Mouse (Mus musculus) C2C12 (cell line): ENCODE results near the gene Mpzl3. TPM values are rescaled to one million over a fixed set of nuclear protein-coding genes. Genes with fewer than 3 reads are reported as not detected.

Experiments
- H3K27me3 ChIP-seq: one replicate; pipeline ENCODE4 v1.6.1; 2011; ENCODE audit not compliant: control insufficient read depth, insufficient read depth, insufficient read length
- H3K36me3 ChIP-seq: one replicate; pipeline ENCODE4 v1.6.1; 2011; ENCODE audit not compliant: control insufficient read depth, insufficient read depth
- H3K4me3 ChIP-seq: one replicate; pipeline ENCODE4 v1.5.1; 2011; ENCODE audit warnings: mild to moderate bottlenecking, control low read depth; ENCODE audit not compliant: poor library complexity, insufficient read depth, severe bottlenecking
- H3K79me2 ChIP-seq: one replicate; pipeline ENCODE4 v1.6.1; 2011; ENCODE audit not compliant: control insufficient read depth, insufficient read depth
- H3K79me3 ChIP-seq: one replicate; pipeline ENCODE4 v1.6.1; 2011; ENCODE audit warnings: low read depth, control low read depth
- H3ac ChIP-seq: one replicate; pipeline ENCODE3; 2011; ENCODE audit warnings: low read depth; ENCODE audit not compliant: control insufficient read depth, insufficient read length
- CEBPB ChIP-seq: IDR thresholded peaks from one replicate; pipeline ENCODE4 v1.6.1; 2011; ENCODE audit warnings: low read depth, mild to moderate bottlenecking, control low read depth, moderate library complexity
- CTCF ChIP-seq: IDR thresholded peaks from one replicate; pipeline ENCODE4 v1.5.1; 2011; ENCODE audit not compliant: control insufficient read depth, insufficient read depth, insufficient read length
- FOSL1 ChIP-seq: IDR thresholded peaks from one replicate; pipeline ENCODE4 v1.8.0; 2011; ENCODE audit warnings: mild to moderate bottlenecking, low read length; ENCODE audit not compliant: poor library complexity, insufficient read depth, severe bottlenecking
- MAX ChIP-seq: IDR thresholded peaks from one replicate; pipeline ENCODE4 v1.6.1; 2011; ENCODE audit warnings: mild to moderate bottlenecking, control low read depth
- MYOD1 ChIP-seq: IDR thresholded peaks from one replicate; pipeline ENCODE4 v1.6.1; 2011; ENCODE audit warnings: low read depth; ENCODE audit not compliant: control insufficient read depth, insufficient read length
- MYOG ChIP-seq: IDR thresholded peaks from one replicate; pipeline ENCODE4 v1.6.1; 2011; ENCODE audit not compliant: control insufficient read depth, insufficient read length; ENCODE audit errors: extremely low read depth
- USF1 ChIP-seq: IDR thresholded peaks from one replicate; pipeline ENCODE4 v1.6.1; 2011; ENCODE audit warnings: low read depth, mild to moderate bottlenecking, control low read depth, moderate library complexity
- polyA plus RNA-seq: library from polyadenylated mRNA; unstranded; fragments of >200 nt; fragmentation: generic; extraction: Trizol; gene quantifications from one replicate; pipeline ENCODE4 v1.2.1, GENCODE M21; 2012; ENCODE audit warnings: missing spikeins

Mpzl3 gene
- polyA plus RNA-seq, 1 experiment: 0.35 TPM

- H3K36me3 ChIP-seq: no peaks in the 10 kb centered on the region
- H3K79me2 ChIP-seq: no peaks in the 10 kb centered on the region
Measured at GRCm38 (mm10) chr9:45095149-45095937, 40.4 kb downstream of the Mpzl3 start.

GRCm38 (mm10) chr9:45097877-45098276 is 42.9 kb downstream of the Mpzl3 start:
- H3K27me3 ChIP-seq: peaks cover 56% of the 10 kb centered on the region
- TF ChIP-seq MYOD1: no peak
- TF ChIP-seq FOSL1: no peak
- TF ChIP-seq CEBPB: no peak
- no peak for TF ChIP-seq MYOG
- TF ChIP-seq USF1: no peak
- TF ChIP-seq CTCF: no peak
- TF ChIP-seq MAX: no peak

More at GRCm38 (mm10) chr9:45095149-45095937, 40.4 kb downstream of the Mpzl3 start:
- no peak overlapping the region for H3ac ChIP-seq
- no peak overlapping the region for H3K4me3 ChIP-seq
- no peaks in the 10 kb centered on the region for H3K79me3 ChIP-seq
- no peak for TF ChIP-seq CEBPB
- no peak for TF ChIP-seq MYOG
- TF ChIP-seq MYOD1: no peak
- TF ChIP-seq MAX: no peak
- no peak for TF ChIP-seq FOSL1
- TF ChIP-seq USF1: no peak
- no peak for TF ChIP-seq CTCF
- peaks cover 62% of the 10 kb centered on the region for H3K27me3 ChIP-seq

GRCm38 (mm10) chr9:45098426-45098825 is 43.4 kb downstream of the Mpzl3 start:
- TF ChIP-seq MAX (no peak), MYOD1 (no peak), CTCF (no peak), FOSL1 (no peak), MYOG (no peak)
- Histone ChIP-seq H3ac (no peak overlapping the region), H3K36me3 (no peaks in the 10 kb centered on the region), H3K79me2 (no peaks in the 10 kb centered on the region), H3K79me3 (no peaks in the 10 kb centered on the region), H3K27me3 (peaks cover 57% of the 10 kb centered on the region), H3K4me3 (no peak overlapping the region)

More at GRCm38 (mm10) chr9:45097877-45098276, 42.9 kb downstream of the Mpzl3 start:
- Histone ChIP-seq H3K4me3 (no peak overlapping the region), H3ac (no peak overlapping the region), H3K36me3 (no peaks in the 10 kb centered on the region), H3K79me2 (no peaks in the 10 kb centered on the region), H3K79me3 (no peaks in the 10 kb centered on the region)

- H3K4me3 ChIP-seq: no peak overlapping the region
- H3K27me3 ChIP-seq: peaks cover 46% of the 10 kb centered on the region
- H3ac ChIP-seq: no peak overlapping the region
- no peaks in the 10 kb centered on the region for H3K79me2 ChIP-seq
- TF ChIP-seq CEBPB: no peak
- TF ChIP-seq USF1: no peak
- no peak for TF ChIP-seq MYOD1
- no peak for TF ChIP-seq MYOG
- TF ChIP-seq MAX: no peak
- TF ChIP-seq FOSL1: no peak
- no peak for TF ChIP-seq CTCF
- no peaks in the 10 kb centered on the region for H3K79me3 ChIP-seq
- no peaks in the 10 kb centered on the region for H3K36me3 ChIP-seq
Measured at GRCm38 (mm10) chr9:45102528-45102927, 47.5 kb downstream of the Mpzl3 start.

GRCm38 (mm10) chr9:45103211-45103979 is 48.4 kb downstream of the Mpzl3 start:
- Histone ChIP-seq H3K36me3 (no peaks in the 10 kb centered on the region), H3K4me3 (no peak overlapping the region), H3ac (no peak overlapping the region), H3K79me2 (no peaks in the 10 kb centered on the region), H3K79me3 (no peaks in the 10 kb centered on the region), H3K27me3 (peaks cover 41% of the 10 kb centered on the region)
- TF ChIP-seq CTCF: no peak
- no peak for TF ChIP-seq FOSL1
